Mouse (Mus musculus): ENCODE results near the gene Wdr5.

DNA sequence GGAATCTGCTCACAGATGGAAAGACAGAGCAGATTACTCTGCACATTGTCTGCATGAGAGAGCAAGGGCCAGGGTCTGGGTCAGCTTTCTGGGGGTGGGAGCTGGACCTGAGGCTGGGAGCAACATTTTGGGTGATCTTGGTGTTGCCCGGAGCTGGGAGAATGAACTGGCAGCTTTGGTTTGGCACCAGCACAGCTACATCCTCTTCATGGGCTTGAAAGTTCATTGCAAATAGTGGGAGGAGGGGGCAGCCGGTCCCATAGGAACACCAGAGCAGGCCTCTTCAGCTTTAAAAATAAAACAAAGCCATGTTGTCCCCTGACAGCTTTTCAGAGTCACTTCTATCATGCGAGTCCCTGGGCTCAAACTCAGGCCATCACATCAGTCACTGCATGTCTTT, 26.3 kb downstream of the Wdr5 start:
- no peak for TF ChIP-seq CTCF (IDR thresholded peaks at IDR 0.05; ENCODE audit: control insufficient read depth, insufficient read depth, insufficient replicate concordance, low read depth, low read length)
- TF ChIP-seq POLR2A (IDR thresholded peaks at IDR 0.05; ENCODE audit: control insufficient read depth, low read depth, low read length) = no peak
